Mouse (Mus musculus) mature B cell (primary cell): Measurements from ENCODE around the gene Ndc80.
"Not testable (repeated sequence)": the region's sequence is repeated elsewhere in the genome, so short reads cannot be mapped to it uniquely, and the experiment has no call there.

Source experiments
- in situ Hi-C: fragments of 300-500 bp; cut with MboI; formaldehyde crosslinking; loops from 2 replicates; pipeline ENCODE4 v1.14.3; 2019

Gene Ndc80

GRCm38 (mm10) chr17:71526711-71527564 lies at the start of gene Ndc80:
Gene Ndc80, minus strand, starts transcription at chr17:71526857.
- in situ Hi-C loops, result no loop called here

- in situ Hi-C loops, result loop anchor here (10.0 to 25.0 kb wide), 2 partner anchors 313 to 1226 kb away; no protein-coding TSS in a partner anchor
Observed at GRCm38 (mm10) chr17:71561631-71562030, 35.0 kb upstream of the Ndc80 start.

- in situ Hi-C loops, result loop anchor here (25.0 kb wide), 1 partner anchor 1234 kb away; no protein-coding TSS in a partner anchor
Observed at GRCm38 (mm10) chr17:71552901-71553300, 26.2 kb upstream of the Ndc80 start.

- in situ Hi-C loops, result loop anchor here (25.0 kb wide), 1 partner anchor 1235 kb away; no protein-coding TSS in a partner anchor
Observed at GRCm38 (mm10) chr17:71551757-71552451, 25.2 kb upstream of the Ndc80 start, which contains the start of gene Spdya. Gene Spdya, plus strand, starts transcription at chr17:71552061.

GRCm38 (mm10) chr17:71551350-71551749 lies 24.7 kb upstream of the Ndc80 start:
- in situ Hi-C loops, result loop anchor here (25.0 kb wide), 1 partner anchor 1236 kb away; no protein-coding TSS in a partner anchor

- in situ Hi-C loops, result no loop called here
Observed at GRCm38 (mm10) chr17:71548586-71548985, 21.9 kb upstream of the Ndc80 start.

GRCm38 (mm10) chr17:71537164-71537563 lies 10.5 kb upstream of the Ndc80 start:
- in situ Hi-C loops, result no loop called here

- in situ Hi-C loops, result not testable (repeated sequence)
Observed at GRCm38 (mm10) chr17:71535595-71535994, 8.9 kb upstream of the Ndc80 start.

- in situ Hi-C loops, result no loop called here
Observed at GRCm38 (mm10) chr17:71528042-71528441, 1.4 kb upstream of the Ndc80 start.

GRCm38 (mm10) chr17:71526302-71526708 lies 352 bp downstream of the Ndc80 start:
- in situ Hi-C loops, result no loop called here

GRCm38 (mm10) chr17:71510297-71510696 lies 16.4 kb downstream of the Ndc80 start:
- in situ Hi-C loops, result no loop called here

- in situ Hi-C loops, result no loop called here
Observed at GRCm38 (mm10) chr17:71506832-71507231, 19.8 kb downstream of the Ndc80 start.

GRCm38 (mm10) chr17:71495784-71496183 lies 30.9 kb downstream of the Ndc80 start:
- in situ Hi-C loops, result no loop called here

- in situ Hi-C loops, result no loop called here
Observed at GRCm38 (mm10) chr17:71491332-71491686, 35.3 kb downstream of the Ndc80 start.

- in situ Hi-C loops, result no loop called here
Observed at GRCm38 (mm10) chr17:71490666-71491331, 35.9 kb downstream of the Ndc80 start.

GRCm38 (mm10) chr17:71489703-71490461 lies 36.8 kb downstream of the Ndc80 start:
- in situ Hi-C loops, result no loop called here

GRCm38 (mm10) chr17:71486231-71486851 lies 40.3 kb downstream of the Ndc80 start:
- in situ Hi-C loops, result no loop called here

GRCm38 (mm10) chr17:71485791-71486230 lies 40.8 kb downstream of the Ndc80 start:
- in situ Hi-C loops, result no loop called here

- in situ Hi-C loops, result no loop called here
Observed at GRCm38 (mm10) chr17:71484711-71485110, 41.9 kb downstream of the Ndc80 start.

GRCm38 (mm10) chr17:71483418-71484060 lies 43.1 kb downstream of the Ndc80 start:
- in situ Hi-C loops, result no loop called here
